Mouse (Mus musculus): Measurements from ENCODE around the gene Mylk3. TPM values are rescaled to one million over a fixed set of nuclear protein-coding genes. Genes with fewer than 3 reads are reported as not detected.
A peak's percentile ranks its signal among the peaks of the same experiment; 100 is the strongest.

The Mylk3 gene
- polyA plus RNA-seq, 1 experiment = 15.5 TPM

GRCm38 (mm10) chr8:85429219-85429618 is 43.1 kb upstream of the Mylk3 start:
- no peak for TF ChIP-seq POLR2A (IDR thresholded peaks at IDR 0.05; ENCODE audit: borderline replicate concordance, control insufficient read depth, low read depth, low read length)
- TF ChIP-seq CTCF (IDR thresholded peaks at IDR 0.05; ENCODE audit: control insufficient read depth, insufficient read depth, low read length) = no peak
- Histone ChIP-seq H3K27ac (ENCODE audit: control insufficient read depth, insufficient read depth, low read depth, low read length, poor library complexity) (no peak overlapping the region), H3K4me1 (ENCODE audit: control insufficient read depth, insufficient read depth, low read length) (no peaks in the 10 kb centered on the region; the same call in 1 of the 2 replicates), H3K4me3 (replicated peaks; ENCODE audit: control insufficient read depth, low read depth, low read length) (no peak overlapping the region)
- 33% methylated on average over 4 of the region's 4 CpGs for WGBS

GRCm38 (mm10) chr8:85427026-85427425 is 40.9 kb upstream of the Mylk3 start:
- TF ChIP-seq CTCF (IDR thresholded peaks at IDR 0.05; ENCODE audit: control insufficient read depth, insufficient read depth, low read length) (no peak), POLR2A (IDR thresholded peaks at IDR 0.05; ENCODE audit: borderline replicate concordance, control insufficient read depth, low read depth, low read length) (no peak)
- 61% methylated on average over 4 of the region's 4 CpGs for WGBS
- Histone ChIP-seq H3K27ac (ENCODE audit: control insufficient read depth, insufficient read depth, low read depth, low read length, poor library complexity) (no peak overlapping the region), H3K4me3 (replicated peaks; ENCODE audit: control insufficient read depth, low read depth, low read length) (no peak overlapping the region), H3K4me1 (ENCODE audit: control insufficient read depth, insufficient read depth, low read length) (no peaks in the 10 kb centered on the region; the same call in 1 of the 2 replicates)

- TF ChIP-seq CTCF (IDR thresholded peaks at IDR 0.05; ENCODE audit: control insufficient read depth, insufficient read depth, low read length) (no peak), POLR2A (IDR thresholded peaks at IDR 0.05; ENCODE audit: borderline replicate concordance, control insufficient read depth, low read depth, low read length) (no peak)
- Histone ChIP-seq H3K27ac (ENCODE audit: control insufficient read depth, insufficient read depth, low read depth, low read length, poor library complexity) (no peak overlapping the region), H3K4me1 (ENCODE audit: control insufficient read depth, insufficient read depth, low read length) (no peaks in the 10 kb centered on the region), H3K4me3 (replicated peaks; ENCODE audit: control insufficient read depth, low read depth, low read length) (no peak overlapping the region)
- 83% methylated on average over 1 of the region's 1 CpGs for WGBS
Measured at GRCm38 (mm10) chr8:85421329-85421728, 35.2 kb upstream of the Mylk3 start.

- no peak overlapping the region for H3K4me3 ChIP-seq (replicated peaks; ENCODE audit: control insufficient read depth, low read depth, low read length)
- H3K27ac ChIP-seq (ENCODE audit: control insufficient read depth, insufficient read depth, low read depth, low read length, poor library complexity) = no peak overlapping the region
- 72% methylated on average over 3 of the region's 3 CpGs for WGBS
- no peaks in the 10 kb centered on the region; the same call in 1 of the 2 replicates for H3K4me1 ChIP-seq (ENCODE audit: control insufficient read depth, insufficient read depth, low read length)
- no peak for TF ChIP-seq CTCF (IDR thresholded peaks at IDR 0.05; ENCODE audit: control insufficient read depth, insufficient read depth, low read length)
- TF ChIP-seq POLR2A (IDR thresholded peaks at IDR 0.05; ENCODE audit: borderline replicate concordance, control insufficient read depth, low read depth, low read length) = no peak
Measured at GRCm38 (mm10) chr8:85408526-85408925, 22.4 kb upstream of the Mylk3 start.

- Histone ChIP-seq H3K4me1 (ENCODE audit: control insufficient read depth, insufficient read depth, low read length) (no peaks in the 10 kb centered on the region; the same call in 1 of the 2 replicates), H3K27ac (ENCODE audit: control insufficient read depth, insufficient read depth, low read depth, low read length, poor library complexity) (no peak overlapping the region), H3K4me3 (replicated peaks; ENCODE audit: control insufficient read depth, low read depth, low read length) (no peak overlapping the region)
- 30% methylated on average over 7 of the region's 7 CpGs for WGBS
- TF ChIP-seq CTCF (IDR thresholded peaks at IDR 0.05; ENCODE audit: control insufficient read depth, insufficient read depth, low read length) = no peak
- no peak for TF ChIP-seq POLR2A (IDR thresholded peaks at IDR 0.05; ENCODE audit: borderline replicate concordance, control insufficient read depth, low read depth, low read length)
Measured at GRCm38 (mm10) chr8:85408053-85408505, 21.9 kb upstream of the Mylk3 start.

- Histone ChIP-seq H3K27ac (ENCODE audit: control insufficient read depth, insufficient read depth, low read depth, low read length, poor library complexity) (no peak overlapping the region; the same call in 1 of the 2 replicates), H3K4me3 (replicated peaks; ENCODE audit: control insufficient read depth, low read depth, low read length) (no peak overlapping the region), H3K4me1 (ENCODE audit: control insufficient read depth, insufficient read depth, low read length) (no peaks in the 10 kb centered on the region; the same call in 1 of the 2 replicates)
- TF ChIP-seq CTCF (IDR thresholded peaks at IDR 0.05; ENCODE audit: control insufficient read depth, insufficient read depth, low read length) = no peak
- TF ChIP-seq POLR2A (IDR thresholded peaks at IDR 0.05; ENCODE audit: borderline replicate concordance, control insufficient read depth, low read depth, low read length) = no peak
- 53% methylated on average over 10 of the region's 10 CpGs for WGBS
Measured at GRCm38 (mm10) chr8:85405961-85406360, 19.8 kb upstream of the Mylk3 start.

- no peak overlapping the region for H3K4me3 ChIP-seq (replicated peaks; ENCODE audit: control insufficient read depth, low read depth, low read length)
- WGBS = 64% methylated on average over 3 of the region's 3 CpGs
- no peak overlapping the region for H3K27ac ChIP-seq (ENCODE audit: control insufficient read depth, insufficient read depth, low read depth, low read length, poor library complexity)
- TF ChIP-seq CTCF (IDR thresholded peaks at IDR 0.05; ENCODE audit: control insufficient read depth, insufficient read depth, low read length) (no peak), POLR2A (IDR thresholded peaks at IDR 0.05; ENCODE audit: borderline replicate concordance, control insufficient read depth, low read depth, low read length) (no peak)
- no peaks in the 10 kb centered on the region; the same call in 1 of the 2 replicates for H3K4me1 ChIP-seq (ENCODE audit: control insufficient read depth, insufficient read depth, low read length)
Measured at GRCm38 (mm10) chr8:85405418-85405817, 19.3 kb upstream of the Mylk3 start.

- Histone ChIP-seq H3K4me1 (ENCODE audit: control insufficient read depth, insufficient read depth, low read length) (peaks cover 3% of the 10 kb centered on the region), H3K27ac (ENCODE audit: control insufficient read depth, insufficient read depth, low read depth, low read length, poor library complexity) (no peak overlapping the region), H3K4me3 (replicated peaks; ENCODE audit: control insufficient read depth, low read depth, low read length) (no peak overlapping the region)
- 90% methylated on average over 4 of the region's 4 CpGs for WGBS
- TF ChIP-seq CTCF (IDR thresholded peaks at IDR 0.05; ENCODE audit: control insufficient read depth, insufficient read depth, low read length) (no peak), POLR2A (IDR thresholded peaks at IDR 0.05; ENCODE audit: borderline replicate concordance, control insufficient read depth, low read depth, low read length) (no peak)
Measured at GRCm38 (mm10) chr8:85398548-85398947, 12.4 kb upstream of the Mylk3 start.

- 42% methylated on average over 5 of the region's 5 CpGs for WGBS
- Histone ChIP-seq H3K27ac (ENCODE audit: control insufficient read depth, insufficient read depth, low read depth, low read length, poor library complexity) (no peak overlapping the region), H3K4me1 (ENCODE audit: control insufficient read depth, insufficient read depth, low read length) (peaks cover 3% of the 10 kb centered on the region), H3K4me3 (replicated peaks; ENCODE audit: control insufficient read depth, low read depth, low read length) (no peak overlapping the region)
- TF ChIP-seq CTCF (IDR thresholded peaks at IDR 0.05; ENCODE audit: control insufficient read depth, insufficient read depth, low read length) (peak; percentile 58), POLR2A (IDR thresholded peaks at IDR 0.05; ENCODE audit: borderline replicate concordance, control insufficient read depth, low read depth, low read length) (no peak)
Measured at GRCm38 (mm10) chr8:85397508-85397907, 11.4 kb upstream of the Mylk3 start.
